Mouse (Mus musculus) brain, embryonic 14.5 days (tissue): ENCODE results near the gene Tnfrsf1b. TPM values are rescaled to one million over a fixed set of nuclear protein-coding genes. Genes with fewer than 3 reads are reported as not detected.
A peak's percentile ranks its signal among the peaks of the same experiment; 100 is the strongest.
"Not testable (repeated sequence)": the region's sequence is repeated elsewhere in the genome, so short reads cannot be mapped to it uniquely, and the experiment has no call there.

ENCODE experiments used
- DNase-seq: peaks from one replicate; pipeline ENCODE4 v3.0.0-alpha.2; 2011; ENCODE audit warnings: low read depth
- CTCF ChIP-seq: fragments of 200-500 bp; IDR thresholded peaks from 2 replicates; pipeline ENCODE4 v1.5.1; 2012; ENCODE audit warnings: inconsistent platforms, mild to moderate bottlenecking, moderate library complexity, borderline replicate concordance; ENCODE audit not compliant: insufficient read depth, insufficient read length; ENCODE audit errors: extremely low read depth
- POLR2A ChIP-seq: fragments of 200-500 bp; IDR thresholded peaks from 2 replicates; pipeline ENCODE4 v1.6.1; 2012; ENCODE audit warnings: mild to moderate bottlenecking, inconsistent platforms, borderline replicate concordance; ENCODE audit not compliant: poor library complexity, insufficient read depth, insufficient read length, severe bottlenecking; ENCODE audit errors: extremely low read depth
- polyA plus RNA-seq: library from polyadenylated mRNA; depleted of rRNA; stranded (reverse); fragments of >200 nt; gene quantifications from 2 replicates; pipeline ENCODE4 v1.2.3, GENCODE M21; 2012; rRNA removed

Tnfrsf1b gene
- polyA plus RNA-seq, 1 experiment: 3.4 TPM

GRCm38 (mm10) chr4:145196586-145196985 is 50.1 kb downstream of the Tnfrsf1b start:
- no peak for DNase-seq
- no peak for TF ChIP-seq CTCF
- TF ChIP-seq POLR2A: no peak

GRCm38 (mm10) chr4:145195172-145195571 is 51.5 kb downstream of the Tnfrsf1b start:
- no peak for TF ChIP-seq CTCF
- TF ChIP-seq POLR2A: no peak
- DNase-seq: no peak

GRCm38 (mm10) chr4:145194559-145195162 is 52.0 kb downstream of the Tnfrsf1b start, which contains the start of gene Vps13d:
TSS of gene Vps13d (minus strand) at chr4:145195005.
- peak; percentile 98 for DNase-seq
- TF ChIP-seq POLR2A (peak; percentile 51; the same call in 1 of the 2 replicates), CTCF (peak; percentile 99)

- DNase-seq: peak; percentile 40
Observed at GRCm38 (mm10) chr4:145193991-145194511, 52.6 kb downstream of the Tnfrsf1b start.

GRCm38 (mm10) chr4:145193406-145193805 is 53.3 kb downstream of the Tnfrsf1b start:
- TF ChIP-seq CTCF (no peak), POLR2A (no peak)
- DNase-seq: no peak

More at GRCm38 (mm10) chr4:145193991-145194511, 52.6 kb downstream of the Tnfrsf1b start:
- TF ChIP-seq POLR2A: no peak
- no peak for TF ChIP-seq CTCF

GRCm38 (mm10) chr4:145192686-145193085 is 54.0 kb downstream of the Tnfrsf1b start:
- no peak for DNase-seq
- TF ChIP-seq CTCF (no peak), POLR2A (no peak)

- DNase-seq: no peak
- no peak for TF ChIP-seq POLR2A
- TF ChIP-seq CTCF: no peak
Observed at GRCm38 (mm10) chr4:145188561-145188960, 58.1 kb downstream of the Tnfrsf1b start.

GRCm38 (mm10) chr4:145187619-145188018 is 59.1 kb downstream of the Tnfrsf1b start:
- TF ChIP-seq POLR2A: no peak
- no peak for TF ChIP-seq CTCF
- DNase-seq: no peak

GRCm38 (mm10) chr4:145178918-145179549 is 67.6 kb downstream of the Tnfrsf1b start:
- DNase-seq: no peak
- TF ChIP-seq CTCF (no peak), POLR2A (no peak)

GRCm38 (mm10) chr4:145165542-145165941 is 81.1 kb downstream of the Tnfrsf1b start:
- DNase-seq: not testable (repeated sequence)

GRCm38 (mm10) chr4:145164111-145164510 is 82.6 kb downstream of the Tnfrsf1b start:
- no peak for DNase-seq
- TF ChIP-seq CTCF (no peak), POLR2A (no peak)

Other genes starting within 250 kb of the Tnfrsf1b start
- gene Vps13d, start 51.9 kb downstream of the Tnfrsf1b start, polyA plus RNA-seq: 19.0 and 26.9 TPM in 2 replicates
- gene Tnfrsf8, start 68.3 kb upstream of the Tnfrsf1b start, polyA plus RNA-seq: 0.30 and 0.40 TPM in 2 replicates